Mouse (Mus musculus) kidney, adult 2 months (tissue): ENCODE measurements at regions not wholly inside any gene's neighbourhood (a gene's known extent, or its start where the extent isn't known, plus 50 kb on each side); places are given as distances from the start of the nearest gene placed in this dataset.

Source experiments
- DNase-seq: peaks from one replicate; pipeline ENCODE4 v3.0.0; 2021
- H3K27ac ChIP-seq: fragments of 200-500 bp; 2 replicates; pipeline ENCODE4 v1.5.1; 2012; ENCODE audit warnings: low read depth, low read length, control low read depth, inconsistent platforms; ENCODE audit not compliant: insufficient read depth
- H3K27me3 ChIP-seq: fragments of 200-500 bp; replicated peaks from 2 replicates; pipeline ENCODE4 v1.6.1; 2012; ENCODE audit warnings: mild to moderate bottlenecking, moderate library complexity, low read length, inconsistent platforms; ENCODE audit not compliant: control insufficient read depth, insufficient read depth
- H3K36me3 ChIP-seq: fragments of 200-500 bp; 2 replicates; pipeline ENCODE4 v1.6.1; 2012; ENCODE audit warnings: mild to moderate bottlenecking, moderate library complexity, low read length, inconsistent platforms; ENCODE audit not compliant: control insufficient read depth, insufficient read depth
- H3K4me1 ChIP-seq: fragments of 200-500 bp; 2 replicates; pipeline ENCODE4 v1.6.1; 2011; ENCODE audit warnings: low read length; ENCODE audit not compliant: control insufficient read depth, insufficient read depth
- H3K4me3 ChIP-seq: fragments of 200-500 bp; 2 replicates; pipeline ENCODE4 v1.5.1; 2011; ENCODE audit warnings: mild to moderate bottlenecking, low read depth, low read length, control low read depth; ENCODE audit not compliant: insufficient read depth
- CTCF ChIP-seq: fragments of 200-500 bp; conservative IDR thresholded peaks from 2 replicates; pipeline ENCODE4 v1.5.1; 2011; ENCODE audit warnings: low read depth, mild to moderate bottlenecking, control low read depth, low read length, moderate library complexity, mixed read lengths; ENCODE audit not compliant: insufficient read depth, insufficient read length
- POLR2A ChIP-seq: fragments of 200-500 bp; IDR thresholded peaks from one replicate; pipeline ENCODE4 v1.6.1; 2011; ENCODE audit warnings: low read depth, low read length, control low read depth
- WGBS: fragments of 180-500 bp; shearing (Covaris S2); methylation state at CpG from one replicate; pipeline ENCODE4 v1.1.7; 2018; 5-methylcytosine and 5-hydroxymethylcytosine counted together

DNA sequence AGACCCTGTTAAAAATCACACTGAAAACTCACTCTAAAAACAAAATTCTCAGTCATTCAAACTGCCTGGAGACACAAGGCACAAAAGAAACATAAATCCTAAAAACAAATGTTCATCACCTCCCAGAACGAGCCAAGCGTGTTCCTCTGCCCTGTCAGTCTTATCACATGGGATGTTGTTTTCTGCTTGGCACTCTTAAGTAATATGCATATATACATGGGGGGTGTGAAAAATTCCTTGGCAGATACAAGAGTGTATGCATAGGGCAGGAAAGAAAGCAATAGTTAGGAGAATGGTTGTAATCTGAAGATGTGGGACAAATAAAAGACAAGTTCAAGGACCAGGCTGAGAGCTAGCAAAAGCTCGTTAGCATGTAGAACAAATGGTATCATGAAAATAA is 179.4 kb downstream of the Qdpr start:
- H3K27me3 ChIP-seq: no peaks in the 10 kb centered on the region
- H3K4me1 ChIP-seq: no peaks in the 10 kb centered on the region
- H3K36me3 ChIP-seq: no peaks in the 10 kb centered on the region
- H3K27ac ChIP-seq: no peak overlapping the region
- 86% methylated on average over 3 of the region's 3 CpGs for WGBS
- no peak for DNase-seq
- H3K4me3 ChIP-seq: no peak overlapping the region
- TF ChIP-seq CTCF (no peak), POLR2A (no peak)

DNA sequence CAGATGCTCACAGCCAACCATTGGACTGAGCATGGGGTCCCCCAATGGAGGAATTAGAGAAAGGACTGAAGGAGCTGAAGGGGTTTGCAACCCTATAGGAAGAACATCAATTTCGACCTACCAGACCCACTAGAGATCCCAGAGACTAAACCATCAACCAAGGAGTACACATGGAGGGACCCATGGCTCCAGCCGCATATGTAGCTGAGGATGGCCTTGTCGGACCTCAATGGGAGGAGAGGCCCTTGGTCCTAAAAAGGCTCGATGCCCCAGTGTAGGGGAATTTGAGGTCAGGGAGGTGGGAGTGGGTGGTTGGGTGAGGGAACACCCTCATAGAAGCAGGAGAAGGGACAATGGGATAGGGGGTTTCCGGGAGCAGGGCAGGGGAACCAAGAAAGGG is 180.6 kb downstream of the Qdpr start:
- no peaks in the 10 kb centered on the region for H3K27me3 ChIP-seq
- H3K27ac ChIP-seq: no peak overlapping the region
- no peaks in the 10 kb centered on the region for H3K36me3 ChIP-seq
- no peak for DNase-seq
- TF ChIP-seq CTCF: no peak
- TF ChIP-seq POLR2A: no peak
- no peaks in the 10 kb centered on the region for H3K4me1 ChIP-seq
- 85% methylated on average over 5 of the region's 5 CpGs for WGBS
- no peak overlapping the region for H3K4me3 ChIP-seq

DNA sequence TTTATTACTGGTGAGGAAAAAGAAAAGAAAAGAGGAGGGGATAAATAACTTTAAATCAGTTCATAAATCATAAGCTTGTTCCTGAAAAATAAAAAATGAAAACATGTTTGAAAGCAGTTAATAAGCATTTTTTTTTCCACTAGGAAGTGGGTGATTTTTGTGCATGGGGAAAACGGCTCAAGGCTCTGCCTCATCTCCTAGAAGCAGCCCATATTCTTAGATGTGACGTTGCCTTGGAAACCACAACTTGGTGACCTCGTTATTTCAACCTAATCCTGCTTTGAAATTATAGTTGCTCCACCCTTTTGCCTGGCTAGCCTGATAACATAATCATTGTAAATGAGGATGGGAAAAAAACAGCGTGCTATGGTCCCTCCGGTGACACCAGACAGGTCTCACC is 183.1 kb downstream of the Qdpr start:
- H3K27ac ChIP-seq: no peak overlapping the region
- H3K4me3 ChIP-seq: no peak overlapping the region
- DNase-seq: no peak
- no peaks in the 10 kb centered on the region for H3K36me3 ChIP-seq
- no peaks in the 10 kb centered on the region for H3K27me3 ChIP-seq
- WGBS: 66% methylated on average over 5 of the region's 5 CpGs
- H3K4me1 ChIP-seq: no peaks in the 10 kb centered on the region
- no peak for TF ChIP-seq POLR2A

DNA sequence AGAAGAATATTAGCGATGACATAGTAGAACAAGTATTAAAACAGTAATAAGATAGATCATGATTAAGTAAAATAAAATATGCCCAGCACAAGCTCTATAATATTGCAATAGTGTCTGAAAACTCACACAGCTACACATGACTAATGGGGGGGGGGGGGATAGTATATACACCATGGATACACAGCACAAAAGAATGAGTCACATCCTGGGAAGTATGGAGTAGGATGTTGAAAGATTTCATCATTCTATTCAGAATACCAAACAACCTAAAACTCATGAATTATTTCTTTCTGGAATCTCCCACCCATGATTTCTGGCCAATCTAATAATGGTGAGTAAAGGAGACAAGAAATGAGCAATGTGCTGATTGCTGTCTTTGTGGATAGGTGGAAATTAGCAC is 191.6 kb downstream of the Qdpr start:
- 100% methylated on average over 1 of the region's 1 CpGs for WGBS
- Histone ChIP-seq H3K27ac (no peak overlapping the region), H3K4me3 (no peak overlapping the region), H3K4me1 (no peaks in the 10 kb centered on the region), H3K36me3 (no peaks in the 10 kb centered on the region), H3K27me3 (no peaks in the 10 kb centered on the region)
- no peak for DNase-seq
- TF ChIP-seq POLR2A (no peak), CTCF (no peak)

DNA sequence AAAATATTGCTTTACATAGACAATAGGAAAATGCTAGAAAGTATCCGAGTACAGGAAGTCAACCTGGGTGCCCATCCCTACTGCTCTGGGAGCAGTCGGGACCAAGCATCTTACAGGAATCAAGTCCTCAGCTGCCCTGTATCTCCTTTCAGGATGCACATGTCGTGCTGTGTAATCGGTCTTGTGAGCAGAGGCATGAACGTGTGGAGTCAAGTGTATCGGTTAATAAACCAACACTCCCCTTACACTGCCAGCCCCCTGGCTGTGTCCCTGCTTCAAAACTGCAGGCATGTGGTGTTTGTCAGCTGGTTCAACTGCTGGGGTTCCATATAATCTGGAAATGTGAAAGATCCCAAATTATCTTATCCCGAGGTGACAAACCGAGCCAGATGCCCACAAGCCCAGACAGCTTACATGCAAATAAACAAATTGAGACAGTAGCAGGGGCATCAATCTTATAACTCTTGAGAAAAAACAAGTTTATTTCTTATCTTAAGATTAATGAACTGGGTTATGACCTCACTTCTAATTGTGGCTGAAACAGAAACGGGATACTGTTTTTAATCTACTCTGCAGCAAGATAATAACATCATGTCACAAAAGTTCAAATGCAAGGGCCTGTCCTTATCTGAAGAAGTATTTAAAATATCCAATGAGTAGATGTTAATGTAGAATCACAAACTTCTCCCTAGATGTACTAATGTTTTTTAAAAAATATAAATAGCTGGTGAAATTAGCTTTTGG is 193.6 kb downstream of the Qdpr start:
- H3K36me3 ChIP-seq: no peaks in the 10 kb centered on the region
- WGBS: 9% methylated on average over 9 of the region's 9 CpGs
- DNase-seq: peak; percentile 31
- H3K4me1 ChIP-seq: no peaks in the 10 kb centered on the region
- H3K27ac ChIP-seq: no peak overlapping the region
- TF ChIP-seq POLR2A (no peak), CTCF (no peak)
- no peak overlapping the region for H3K4me3 ChIP-seq
- H3K27me3 ChIP-seq: no peaks in the 10 kb centered on the region

DNA sequence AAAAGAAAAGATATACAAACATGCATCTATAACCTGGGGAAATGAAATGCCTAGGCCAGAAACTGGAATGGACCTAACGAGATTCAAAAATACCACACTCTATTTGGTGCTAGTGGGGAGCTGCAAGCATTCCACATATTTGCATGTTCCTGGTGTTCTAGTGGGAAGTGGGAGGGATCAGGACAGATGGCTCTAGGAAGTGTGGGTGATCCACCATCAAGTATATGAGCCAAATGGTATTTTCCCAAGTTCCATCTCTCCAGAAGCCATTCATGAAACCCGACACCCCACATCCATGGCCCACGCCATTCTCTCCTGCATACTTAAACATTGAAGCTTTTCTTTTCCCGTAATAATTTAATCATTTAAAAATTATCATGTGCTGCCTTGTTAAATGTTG is 218.2 kb downstream of the Qdpr start:
- WGBS: 91% methylated on average over 4 of the region's 4 CpGs
- Histone ChIP-seq H3K4me1 (no peaks in the 10 kb centered on the region), H3K36me3 (no peaks in the 10 kb centered on the region), H3K27ac (no peak overlapping the region), H3K27me3 (no peaks in the 10 kb centered on the region), H3K4me3 (no peak overlapping the region)
- DNase-seq: no peak
- TF ChIP-seq POLR2A: no peak

DNA sequence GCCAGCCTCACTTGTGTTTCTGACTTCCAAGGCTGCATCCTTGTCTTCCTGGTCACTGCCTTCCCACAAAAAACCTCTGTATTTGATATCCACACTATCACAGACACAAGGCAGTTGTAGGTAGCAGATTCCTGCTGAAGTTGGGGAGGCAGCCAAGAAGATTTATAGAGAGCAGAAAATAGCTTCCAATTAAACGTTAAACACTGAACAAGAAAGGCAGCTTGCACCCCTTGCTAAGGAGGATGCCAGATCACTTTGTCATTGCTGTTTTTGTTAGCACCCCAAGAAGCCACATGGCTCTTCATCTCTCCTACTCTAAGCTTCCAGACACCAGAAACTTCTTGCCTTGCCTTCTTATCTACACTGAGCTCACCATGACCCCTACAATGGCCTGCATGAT is 219.9 kb downstream of the Qdpr start:
- TF ChIP-seq POLR2A: no peak
- no peak for TF ChIP-seq CTCF
- H3K36me3 ChIP-seq: no peaks in the 10 kb centered on the region
- H3K27me3 ChIP-seq: no peaks in the 10 kb centered on the region
- H3K4me3 ChIP-seq: no peak overlapping the region
- WGBS: 32% methylated on average over 1 of the region's 1 CpGs
- no peak for DNase-seq
- H3K27ac ChIP-seq: no peak overlapping the region
- no peaks in the 10 kb centered on the region for H3K4me1 ChIP-seq

DNA sequence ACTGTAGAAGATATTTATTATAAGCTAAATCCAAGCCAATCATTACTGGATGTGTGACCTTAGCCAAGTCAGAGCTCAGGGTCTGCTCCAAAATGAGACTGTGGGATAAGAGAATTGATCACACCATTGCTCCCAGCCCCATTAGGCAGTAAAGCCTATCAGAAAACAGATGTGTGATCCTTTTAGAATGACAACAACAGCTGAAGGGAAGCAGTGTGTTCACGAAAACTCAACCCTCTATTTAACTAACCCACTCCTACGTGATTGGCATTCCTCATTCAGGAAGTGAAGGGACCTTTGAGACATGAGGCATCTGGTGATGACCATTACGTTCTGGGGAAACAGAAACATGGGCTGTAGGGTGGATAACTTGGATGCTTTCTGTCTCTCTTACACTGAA is 220.6 kb downstream of the Qdpr start:
- Histone ChIP-seq H3K36me3 (no peaks in the 10 kb centered on the region), H3K27ac (no peak overlapping the region), H3K27me3 (no peaks in the 10 kb centered on the region), H3K4me1 (no peaks in the 10 kb centered on the region), H3K4me3 (no peak overlapping the region)
- DNase-seq: no peak
- WGBS: 66% methylated on average over 3 of the region's 3 CpGs
- TF ChIP-seq CTCF (no peak), POLR2A (no peak)
